Mouse (Mus musculus) liver, embryonic 16.5 days (tissue): ENCODE data around the gene Gdf2. TPM values are rescaled to one million over a fixed set of nuclear protein-coding genes. Genes with fewer than 3 reads are reported as not detected.

ENCODE experiments used
- ATAC-seq: fragments of 200-750 bp; cut with Nextera tagmentation; 2 replicates; pipeline ENCODE4 v1.8.0; 2017; ENCODE audit warnings: low read depth, mild to moderate bottlenecking, moderate number of reproducible peaks, moderate library complexity
- H3K27ac ChIP-seq: fragments of 300-500 bp; sonication (generic); 2 replicates; pipeline ENCODE4 v1.5.1; 2014; ENCODE audit warnings: mild to moderate bottlenecking, low read length
- H3K27me3 ChIP-seq: fragments of 300-500 bp; sonication (generic); 2 replicates; pipeline ENCODE4 v1.6.1; 2014; ENCODE audit warnings: low read depth, low read length, mixed read lengths; ENCODE audit not compliant: control insufficient read depth, insufficient read depth
- H3K36me3 ChIP-seq: fragments of 300-500 bp; sonication (generic); 2 replicates; pipeline ENCODE4 v1.6.1; 2014; ENCODE audit warnings: mild to moderate bottlenecking; ENCODE audit not compliant: control insufficient read depth, insufficient read depth
- H3K4me1 ChIP-seq: fragments of 300-500 bp; sonication (generic); 2 replicates; pipeline ENCODE4 v1.6.1; 2014; ENCODE audit warnings: low read depth, low read length, mixed read lengths; ENCODE audit not compliant: control insufficient read depth
- H3K4me2 ChIP-seq: fragments of 300-500 bp; sonication (generic); 2 replicates; pipeline ENCODE4 v1.6.1; 2014; ENCODE audit warnings: low read depth, low read length, mixed read lengths
- H3K4me3 ChIP-seq: fragments of 300-500 bp; sonication (generic); 2 replicates; pipeline ENCODE4 v1.5.1; 2014; ENCODE audit warnings: low read depth, mild to moderate bottlenecking, low read length
- H3K9ac ChIP-seq: fragments of 300-500 bp; sonication (generic); 2 replicates; pipeline ENCODE4 v1.6.1; 2014; ENCODE audit warnings: low read depth, low read length
- H3K9me3 ChIP-seq: fragments of 300-500 bp; sonication (generic); replicated peaks from 2 replicates; pipeline ENCODE4 v1.6.1; 2016; ENCODE audit warnings: low read length; ENCODE audit not compliant: control insufficient read depth
- WGBS: fragments of 180-500 bp; shearing (Covaris S2); extraction: QIAGEN DNeasy Blood & Tissue Kit; methylation state at CpG from one replicate; pipeline ENCODE4 v1.1.7; 2014; ENCODE audit not compliant: insufficient replicate concordance; 5-methylcytosine and 5-hydroxymethylcytosine counted together
- polyA plus RNA-seq: library from polyadenylated mRNA; unstranded; fragments of >200 nt; fragmentation: Nextera tagmentation; extraction: Ambion mirVana; gene quantifications from 2 replicates; pipeline ENCODE4 v1.2.1, GENCODE M21; 2015

Gene Gdf2
- polyA plus RNA-seq, 1 experiment from 2014 or later = 10.1 TPM

GRCm38 (mm10) chr14:33946125-33946524 lies 5.3 kb downstream of the Gdf2 start:
- no peak overlapping the region for H3K27ac ChIP-seq
- H3K4me3 ChIP-seq = no peak overlapping the region
- no peaks in the 10 kb centered on the region for H3K36me3 ChIP-seq
- no peaks in the 10 kb centered on the region for H3K4me1 ChIP-seq
- no peak for ATAC-seq
- H3K9ac ChIP-seq = no peak overlapping the region
- no peak overlapping the region for H3K4me2 ChIP-seq
- 57% methylated on average over 6 of the region's 6 CpGs for WGBS
- H3K9me3 ChIP-seq = no peaks in the 10 kb centered on the region
- H3K27me3 ChIP-seq = no peaks in the 10 kb centered on the region

GRCm38 (mm10) chr14:33952233-33952981 lies 11.6 kb downstream of the Gdf2 start:
- Histone ChIP-seq H3K9ac (no peak overlapping the region), H3K4me3 (no peak overlapping the region), H3K36me3 (no peaks in the 10 kb centered on the region), H3K27ac (no peak overlapping the region), H3K27me3 (no peaks in the 10 kb centered on the region), H3K4me2 (no peak overlapping the region), H3K9me3 (no peaks in the 10 kb centered on the region), H3K4me1 (no peaks in the 10 kb centered on the region)
- 40% methylated on average over 6 of the region's 6 CpGs for WGBS
- ATAC-seq = no peak

- no peak within 1 kb of the TSS for H3K9ac ChIP-seq
- no peak within 1 kb of the TSS for H3K4me3 ChIP-seq
- 70% methylated on average over 5 of the region's 5 CpGs for WGBS
- no peak for ATAC-seq
- no peaks in the 10 kb centered on the region for H3K9me3 ChIP-seq
- H3K4me1 ChIP-seq = no peaks in the 10 kb centered on the region
- no peaks in the 10 kb centered on the region for H3K27me3 ChIP-seq
- H3K27ac ChIP-seq = no peak within 1 kb of the TSS
- no peak within 1 kb of the TSS for H3K4me2 ChIP-seq
- no peaks in the 10 kb centered on the region for H3K36me3 ChIP-seq
These were observed 12.9 kb downstream of the Gdf2 start, which contains the start of gene Rbp3 for GRCm38 (mm10) chr14:33953761-33954160. Gene Rbp3, plus strand, starts transcription at chr14:33954003.

GRCm38 (mm10) chr14:33956055-33956454 lies 15.2 kb downstream of the Gdf2 start:
- Histone ChIP-seq H3K27ac (no peak overlapping the region), H3K9ac (no peak overlapping the region), H3K36me3 (no peaks in the 10 kb centered on the region), H3K9me3 (no peaks in the 10 kb centered on the region), H3K4me2 (no peak overlapping the region), H3K27me3 (no peaks in the 10 kb centered on the region), H3K4me1 (no peaks in the 10 kb centered on the region), H3K4me3 (no peak overlapping the region)
- ATAC-seq = no peak
- WGBS = 59% methylated on average over 13 of the region's 13 CpGs

- 68% methylated on average over 4 of the region's 4 CpGs for WGBS
These were observed 17.3 kb downstream of the Gdf2 start for GRCm38 (mm10) chr14:33958186-33958585.

GRCm38 (mm10) chr14:33958841-33959240 lies 18.0 kb downstream of the Gdf2 start:
- WGBS = 42% methylated on average over 3 of the region's 3 CpGs
- no peak overlapping the region for H3K4me3 ChIP-seq
- no peaks in the 10 kb centered on the region for H3K9me3 ChIP-seq
- no peak overlapping the region for H3K9ac ChIP-seq
- H3K4me1 ChIP-seq = no peaks in the 10 kb centered on the region
- no peaks in the 10 kb centered on the region for H3K27me3 ChIP-seq
- no peaks in the 10 kb centered on the region for H3K36me3 ChIP-seq
- H3K27ac ChIP-seq = no peak overlapping the region
- ATAC-seq = no peak
- no peak overlapping the region for H3K4me2 ChIP-seq

More at GRCm38 (mm10) chr14:33958186-33958585, 17.3 kb downstream of the Gdf2 start:
- Histone ChIP-seq H3K4me3 (no peak overlapping the region), H3K4me2 (no peak overlapping the region), H3K9me3 (no peaks in the 10 kb centered on the region), H3K36me3 (no peaks in the 10 kb centered on the region), H3K27ac (no peak overlapping the region), H3K4me1 (no peaks in the 10 kb centered on the region), H3K27me3 (no peaks in the 10 kb centered on the region), H3K9ac (no peak overlapping the region)
- ATAC-seq = no peak

GRCm38 (mm10) chr14:33959341-33959740 lies 18.5 kb downstream of the Gdf2 start:
- Histone ChIP-seq H3K9me3 (no peaks in the 10 kb centered on the region), H3K27me3 (no peaks in the 10 kb centered on the region), H3K4me3 (no peak overlapping the region), H3K4me1 (no peaks in the 10 kb centered on the region), H3K4me2 (no peak overlapping the region), H3K27ac (no peak overlapping the region), H3K36me3 (no peaks in the 10 kb centered on the region), H3K9ac (no peak overlapping the region)
- 11% methylated on average over 9 of the region's 9 CpGs for WGBS
- no peak for ATAC-seq

GRCm38 (mm10) chr14:33965675-33966074 lies 24.8 kb downstream of the Gdf2 start:
- Histone ChIP-seq H3K9me3 (no peaks in the 10 kb centered on the region), H3K27me3 (no peaks in the 10 kb centered on the region), H3K4me3 (no peak overlapping the region), H3K4me1 (no peaks in the 10 kb centered on the region), H3K36me3 (no peaks in the 10 kb centered on the region), H3K27ac (no peak overlapping the region), H3K4me2 (no peak overlapping the region), H3K9ac (no peak overlapping the region)
- ATAC-seq = no peak
- 63% methylated on average over 7 of the region's 7 CpGs for WGBS

GRCm38 (mm10) chr14:33972679-33973078 lies 31.8 kb downstream of the Gdf2 start:
- H3K36me3 ChIP-seq = no peaks in the 10 kb centered on the region
- no peak overlapping the region for H3K27ac ChIP-seq
- no peaks in the 10 kb centered on the region for H3K9me3 ChIP-seq
- H3K9ac ChIP-seq = no peak overlapping the region
- no peak for ATAC-seq
- H3K4me2 ChIP-seq = no peak overlapping the region
- no peak overlapping the region for H3K4me3 ChIP-seq
- H3K27me3 ChIP-seq = no peaks in the 10 kb centered on the region; the same call in 1 of the 2 replicates
- no peaks in the 10 kb centered on the region for H3K4me1 ChIP-seq
- WGBS = 46% methylated on average over 7 of the region's 7 CpGs
